Comparison of ENCODE assay signal across 16 mouse cellular contexts in genomic region chr11:93396356-93396755, GRCm38 (mm10).
"Had no signal": no experiment of that assay in that cellular context is flagged by ENCODE, and none has a peak within 500 bp of the region (broad histone marks: within the 10 kb centered on the region; RNA-seq: fewer than 3 reads in every experiment).

No protein-coding gene starts in this region.

- H3K27ac ChIP-seq: neural tube, embryonic 13.5 days; neural tube, embryonic 15.5 days; stomach, embryonic 15.5 days; stomach, postnatal 0 days had no signal

- H3K27me3 ChIP-seq: neural tube, embryonic 13.5 days; neural tube, embryonic 15.5 days; stomach, embryonic 15.5 days had no signal

- H3K4me1 ChIP-seq: neural tube, embryonic 13.5 days; neural tube, embryonic 15.5 days; stomach, embryonic 15.5 days had no signal

- H3K9ac ChIP-seq: neural tube, embryonic 13.5 days; neural tube, embryonic 15.5 days; stomach, embryonic 15.5 days had no signal

- H3K36me3 ChIP-seq: neural tube, embryonic 13.5 days; neural tube, embryonic 15.5 days; stomach, embryonic 15.5 days had no signal

- DNase-seq: retina, postnatal 1 day; right cerebral cortex, adult 18-20 months; right cerebral cortex, postnatal 14 days; right cerebral cortex, postnatal 25 days; right cerebral cortex, postnatal 4 days; spleen, adult 18-20 months; thymus, adult 18-20 months; thymus, adult 2 months; thymus, postnatal 14 days; thymus, postnatal 25 days; thymus, postnatal 36 days; thymus, postnatal 4 days had no signal

- H3K4me2 ChIP-seq: neural tube, embryonic 13.5 days; neural tube, embryonic 15.5 days; stomach, embryonic 15.5 days had no signal

- H3K4me3 ChIP-seq: neural tube, embryonic 13.5 days; neural tube, embryonic 15.5 days; stomach, embryonic 15.5 days had no signal

- H3K9me3 ChIP-seq: neural tube, embryonic 13.5 days; neural tube, embryonic 15.5 days; stomach, embryonic 15.5 days had no signal
